Mouse (Mus musculus) ovary, adult 10 weeks (tissue): ENCODE results near the gene Tmprss11b. TPM values are rescaled to one million over a fixed set of nuclear protein-coding genes. Genes with fewer than 3 reads are reported as not detected.

ENCODE experiments used
- polyA plus RNA-seq: library from polyadenylated mRNA; stranded (reverse); fragments of 350-450 nt; fragmentation: Illumina TruSeq; extraction: RNeasy Lipid Tissue Mini Kit (QIAGEN cat#74804); gene quantifications from one replicate; pipeline ENCODE4 v1.2.3, GENCODE M21; 2014

The Tmprss11b gene
- polyA plus RNA-seq, result not detected

GRCm38 (mm10) chr5:86676262-86676661 is at the start of gene Tmprss11b:
Gene Tmprss11b, minus strand, starts transcription at chr5:86676362.

DNA sequence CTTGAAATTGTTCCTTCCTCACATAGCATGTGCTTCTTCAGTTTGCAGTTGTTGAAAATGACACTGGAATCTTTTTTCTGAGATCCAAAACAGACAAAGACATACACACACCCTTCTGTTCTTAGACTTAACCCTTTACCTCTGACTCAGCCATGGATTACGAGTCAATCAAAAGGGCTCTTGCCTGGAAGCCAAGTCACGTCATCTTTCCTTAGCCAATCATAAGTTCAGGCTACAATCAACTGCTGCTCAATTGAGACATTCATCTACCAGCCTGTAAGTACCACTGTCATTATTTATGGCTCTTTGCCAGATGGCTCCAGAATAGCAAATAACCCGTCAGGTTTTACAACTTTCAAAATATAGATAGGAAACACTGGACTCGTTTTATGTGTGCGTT is 43.8 kb downstream of the Tmprss11b start, which contains the start of gene Tmprss11f:
Tmprss11f (minus strand) TSS at position 101 of the 400 bp plus-strand sequence.

Other genes with a start within 250 kb of the Tmprss11b start
- 3.0 TPM for gene Tmprss11a, start 207.4 kb downstream of the Tmprss11b start, polyA plus RNA-seq
- gene Tmprss11g, start 157.8 kb downstream of the Tmprss11b start, polyA plus RNA-seq, result 0.17 TPM
- not detected for gene Tmprss11f, start 43.9 kb downstream of the Tmprss11b start, polyA plus RNA-seq
- gene Tmprss11e, start 69.5 kb upstream of the Tmprss11b start, polyA plus RNA-seq, result not detected
- 259 TPM for gene Ythdc1, start 127.9 kb upstream of the Tmprss11b start, polyA plus RNA-seq
- gene Ugt2b34, start 230.6 kb upstream of the Tmprss11b start, polyA plus RNA-seq, result 0.20 TPM